Mouse (Mus musculus) kidney, adult 8-10 months (tissue): ENCODE data around the gene Gm11559.
"Not testable (repeated sequence)": the region's sequence is repeated elsewhere in the genome, so short reads cannot be mapped to it uniquely, and the experiment has no call there.

Experiments
- DNase-seq, 2 experiments: peaks; one replicate each; pipeline ENCODE4 v3.0.0; 2022

The Gm11559 gene

DNA sequence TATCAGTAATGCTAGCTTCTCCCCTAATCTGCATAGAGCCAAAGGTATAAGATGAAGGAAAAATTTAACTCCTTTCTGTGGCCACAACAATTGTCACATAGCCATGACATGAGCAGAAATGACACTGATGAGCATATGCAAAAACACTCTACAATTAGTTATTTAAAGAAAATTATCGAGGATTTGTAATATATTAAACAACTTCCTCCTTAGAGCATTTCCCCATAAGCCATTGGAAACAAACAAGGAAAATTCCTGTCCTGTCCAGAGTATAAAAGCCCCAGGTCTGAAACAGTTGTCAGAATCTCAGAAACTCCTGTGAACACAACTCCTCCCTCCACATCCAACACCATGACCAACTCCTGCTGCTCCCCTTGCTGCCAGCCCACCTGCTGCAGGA, at the start of gene Gm11559:
Gene Gm11559 (plus strand): TSS at position 301 of the 400 bp plus-strand sequence.
- DNase-seq = not testable (repeated sequence)

DNA sequence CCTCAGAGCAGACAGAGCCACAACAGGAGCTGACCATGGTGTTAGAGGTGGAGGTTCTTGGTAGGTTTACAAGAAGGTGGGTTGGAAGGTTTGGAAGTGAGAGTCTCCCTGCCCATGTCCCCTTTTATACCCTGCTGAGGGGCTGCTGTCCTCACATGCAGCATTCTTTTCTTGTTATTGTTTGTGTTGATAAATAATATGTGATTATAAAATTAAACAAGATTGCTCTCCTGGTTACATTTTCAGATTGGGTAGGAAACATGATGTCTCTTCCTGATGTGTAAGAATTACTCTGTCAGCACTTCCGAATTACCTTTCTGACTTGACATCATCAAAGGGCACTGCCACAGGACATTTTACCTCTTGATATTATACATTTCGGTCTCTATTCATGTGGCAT, 48.7 kb upstream of the Gm11559 start, which contains the start of gene Gm11564:
Gene Gm11564 (minus strand): TSS at position 101 of the 400 bp plus-strand sequence.
- not testable (repeated sequence) for DNase-seq

DNA sequence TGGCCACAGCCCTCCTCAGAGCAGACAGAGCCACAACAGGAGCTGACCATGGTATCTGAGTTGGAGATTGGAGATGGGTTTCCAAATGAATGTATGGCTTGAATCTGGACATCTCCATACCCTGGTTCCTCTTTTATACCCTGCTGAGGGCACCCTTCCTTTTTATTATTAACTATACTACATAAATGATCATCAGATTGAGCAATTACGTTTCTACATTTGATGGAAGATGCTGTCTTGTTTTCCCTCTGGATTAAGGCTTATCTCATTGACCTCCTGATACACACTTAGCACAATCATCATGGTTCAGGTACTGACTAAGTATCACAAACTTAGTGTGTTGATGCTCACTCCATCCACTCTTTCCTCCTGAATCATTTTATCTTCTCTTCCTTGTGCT, 26.3 kb upstream of the Gm11559 start, which contains the start of gene 2300003K06Rik:
Gene 2300003K06Rik (minus strand): TSS at position 101 of the 400 bp plus-strand sequence.
- no peak for DNase-seq

DNA sequence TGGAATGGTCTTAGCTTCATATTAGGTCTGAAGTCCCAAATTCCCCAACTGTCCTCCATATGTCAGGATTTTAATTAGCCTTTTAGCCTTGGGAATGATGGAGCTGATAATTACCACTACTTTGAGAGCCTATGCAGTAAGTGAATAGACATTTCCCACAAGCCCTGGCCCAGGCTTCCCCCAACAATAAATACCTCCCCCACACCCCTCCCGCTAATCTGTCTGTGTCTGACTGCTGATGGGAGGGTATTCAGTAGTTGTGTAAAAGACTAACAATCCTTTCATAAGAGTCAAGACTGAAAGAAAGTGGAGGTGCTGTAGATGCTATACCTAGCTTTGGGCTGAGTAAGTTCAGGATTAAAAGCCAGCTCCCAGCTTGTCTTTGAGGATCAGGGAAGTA, 22.1 kb upstream of the Gm11559 start:
- no peak for DNase-seq

DNA sequence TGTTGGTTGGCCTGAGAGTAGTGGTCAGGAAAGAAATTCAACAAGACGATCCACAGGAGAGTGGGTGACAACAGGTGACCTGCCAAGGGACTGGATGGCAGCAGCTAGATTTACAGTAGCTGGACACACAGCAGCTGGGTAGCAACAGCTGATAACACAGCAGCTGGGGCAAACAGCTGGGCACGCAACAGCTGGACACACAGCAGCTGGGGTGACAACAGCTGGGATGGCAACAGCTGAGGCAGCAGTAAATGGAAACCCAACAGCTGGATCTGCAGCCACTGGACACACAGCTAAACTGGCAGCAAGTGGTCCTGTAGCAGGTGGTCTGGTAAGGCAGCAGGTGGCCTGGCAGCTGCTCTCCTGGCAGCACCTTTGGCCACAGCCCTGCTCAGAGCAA, 17.5 kb upstream of the Gm11559 start:
- no peak for DNase-seq

DNA sequence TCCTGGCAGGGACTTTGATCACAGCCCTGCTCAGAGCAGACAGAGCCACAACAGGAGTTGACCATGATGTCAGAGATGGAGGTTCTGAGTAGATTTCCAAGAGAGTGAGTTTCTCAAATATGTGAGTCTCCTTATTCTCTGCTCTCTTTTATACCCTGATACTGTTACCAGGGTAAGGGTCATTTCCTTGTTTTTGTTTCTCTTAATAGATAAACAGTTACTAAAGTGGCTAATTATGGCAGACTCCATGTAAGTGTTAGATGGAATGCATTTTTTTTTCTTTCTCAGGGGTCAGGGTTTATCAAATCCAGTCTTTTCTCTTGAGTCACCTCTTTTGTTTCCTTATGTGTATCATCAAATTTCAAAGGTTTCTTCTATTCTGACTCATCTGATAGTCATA, 12.8 kb upstream of the Gm11559 start, which contains the start of gene Krtap4-16:
Gene Krtap4-16 (minus strand): TSS at position 101 of the 400 bp plus-strand sequence.
- DNase-seq = no peak

DNA sequence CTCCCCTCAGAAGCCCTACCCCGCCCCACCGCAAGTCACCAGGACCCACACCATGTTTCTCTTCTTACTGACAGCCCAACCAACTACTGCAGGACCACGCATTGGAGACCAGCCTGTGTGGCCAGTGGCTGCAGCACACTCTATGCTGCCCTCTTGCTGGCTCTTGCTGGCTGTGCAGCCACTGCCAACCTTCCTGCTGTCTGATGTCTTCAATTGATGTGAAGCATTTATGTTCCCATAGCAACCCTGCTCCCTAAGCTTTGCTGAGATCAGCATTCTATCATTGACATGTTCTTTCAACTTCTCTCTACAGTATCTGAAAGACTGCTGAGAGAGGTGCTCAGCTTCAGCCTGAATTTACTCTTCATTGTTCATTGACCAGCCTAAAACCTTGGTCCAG, 10.2 kb upstream of the Gm11559 start:
- no peak for DNase-seq

DNA sequence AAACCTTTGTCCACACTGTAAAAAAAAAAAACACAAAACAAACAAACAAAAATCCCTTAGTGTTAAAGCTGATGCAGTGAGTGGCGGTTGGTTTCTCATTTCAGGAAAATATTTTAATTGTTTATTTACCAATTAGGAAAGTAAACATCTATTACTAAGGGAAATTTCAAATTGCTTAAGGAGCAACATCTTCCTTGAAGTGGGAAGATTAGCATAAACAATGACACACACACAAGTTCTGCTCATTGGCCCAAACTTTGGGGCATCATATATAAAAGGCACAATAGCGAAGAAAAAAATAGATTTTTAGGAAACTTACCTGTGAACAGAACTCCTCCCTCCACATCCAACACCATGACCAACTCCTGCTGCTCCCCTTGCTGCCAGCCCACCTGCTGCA, 6.7 kb upstream of the Gm11559 start, which contains the start of gene Gm11568:
Gene Gm11568 (plus strand): TSS at position 301 of the 400 bp plus-strand sequence.
- no peak for DNase-seq

DNA sequence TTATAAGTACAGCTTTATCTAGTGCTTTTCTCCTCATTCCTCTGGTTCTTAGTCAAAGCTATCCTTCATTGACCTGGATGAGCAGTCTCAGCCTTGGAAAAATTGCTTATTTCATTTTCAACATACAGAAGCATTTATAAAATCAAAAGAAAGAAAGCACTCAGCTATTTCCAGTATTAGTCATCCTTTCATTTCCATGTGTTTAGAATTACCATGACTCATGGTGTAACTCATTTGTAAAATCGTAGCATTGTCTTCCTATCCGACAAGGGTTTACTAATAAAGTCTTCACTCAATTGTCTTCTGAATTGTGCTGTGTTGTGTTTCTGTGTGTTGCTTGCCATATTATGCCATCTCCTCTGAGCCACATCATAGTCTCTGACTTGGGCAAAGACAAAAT, 5.5 kb upstream of the Gm11559 start:
- DNase-seq = no peak

DNA sequence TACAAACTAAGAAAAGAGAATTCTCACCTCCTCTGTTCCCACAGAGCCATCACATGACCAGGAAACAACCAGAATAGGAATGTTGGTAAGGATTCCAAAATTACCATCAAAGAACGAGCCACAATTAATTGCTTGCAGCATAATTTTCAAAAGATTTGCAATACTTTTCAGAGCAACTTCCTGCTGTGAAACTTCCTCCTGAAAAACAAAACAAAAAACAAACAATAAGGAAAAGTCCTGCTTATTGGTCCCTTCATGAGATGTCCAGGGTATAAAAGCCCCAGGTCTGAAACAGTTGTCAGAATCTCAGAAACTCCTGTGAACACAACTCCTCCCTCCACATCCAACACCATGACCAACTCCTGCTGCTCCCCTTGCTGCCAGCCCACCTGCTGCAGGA, 8.8 kb downstream of the Gm11559 start, which contains the start of gene Krtap9-1:
Gene Krtap9-1 (plus strand): TSS at position 301 of the 400 bp plus-strand sequence.
- not testable (repeated sequence) for DNase-seq

DNA sequence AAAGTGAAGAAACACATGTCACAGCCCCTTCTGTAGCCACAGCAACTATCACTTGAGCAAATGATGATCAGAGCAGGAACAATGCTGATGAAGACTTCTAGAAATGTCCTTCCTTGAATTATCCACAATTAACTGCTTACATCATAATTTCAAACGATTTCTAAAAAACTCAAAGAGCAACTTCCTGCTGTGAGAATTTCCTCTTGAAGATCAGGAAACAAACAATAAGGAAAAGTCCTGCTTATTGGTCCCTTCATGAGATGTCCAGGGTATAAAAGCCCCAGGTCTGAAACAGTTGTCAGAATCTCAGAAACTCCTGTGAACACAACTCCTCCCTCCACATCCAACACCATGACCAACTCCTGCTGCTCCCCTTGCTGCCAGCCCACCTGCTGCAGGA, 14.6 kb downstream of the Gm11559 start, which contains the start of gene Gm11567:
Gene Gm11567 (plus strand): TSS at position 301 of the 400 bp plus-strand sequence.
- not testable (repeated sequence) for DNase-seq

DNA sequence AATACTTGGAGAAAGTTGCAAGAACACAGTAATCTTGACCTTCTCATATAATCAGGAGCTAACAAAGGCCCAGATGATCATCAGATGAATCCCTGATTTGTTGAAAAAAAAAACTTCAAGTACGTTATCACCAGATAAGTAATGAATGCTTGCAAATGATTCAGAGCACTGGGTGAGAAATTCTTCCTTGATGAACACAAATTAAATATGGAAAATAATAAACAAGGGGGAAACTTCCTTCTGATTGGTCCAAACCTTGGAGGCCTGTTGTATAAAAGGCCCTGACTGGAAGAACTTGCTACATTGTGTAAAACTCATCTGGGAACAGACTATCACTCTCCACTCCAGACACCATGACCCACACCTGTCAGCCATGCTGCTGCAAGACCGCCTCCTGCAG, 43.3 kb downstream of the Gm11559 start, which contains the start of gene Krtap31-1:
Gene Krtap31-1 (plus strand): TSS at position 301 of the 400 bp plus-strand sequence.
- no peak for DNase-seq

DNA sequence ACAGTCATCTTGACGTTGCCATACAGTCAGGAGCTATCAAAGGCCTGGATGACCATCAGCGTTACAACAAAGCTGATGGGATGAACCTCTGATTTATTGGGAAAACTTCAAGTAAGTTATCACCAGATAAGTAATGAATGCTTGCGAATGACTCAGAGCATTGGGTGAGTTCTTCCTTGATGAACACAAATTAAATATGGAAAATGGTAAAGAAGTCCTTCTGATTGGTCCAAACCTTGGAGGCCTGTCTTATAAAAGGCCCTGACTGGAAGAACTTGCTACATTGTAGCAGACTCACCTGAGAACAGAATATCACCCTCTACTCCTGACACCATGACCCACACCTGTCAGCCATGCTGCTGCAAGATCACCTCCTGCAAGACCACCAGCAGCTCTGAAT, 50.2 kb downstream of the Gm11559 start, which contains the start of gene Gm11565:
Gene Gm11565 (plus strand): TSS at position 301 of the 400 bp plus-strand sequence.
- DNase-seq = no peak
